Mouse (Mus musculus): ENCODE data around the gene Zswim3.

Zswim3 gene

GRCm38 (mm10) chr2:164804533-164805331 lies at the start of gene Zswim3, which contains the start of gene Acot8:
TSS of gene Zswim3 (plus strand) at chr2:164805098.
TSS of gene Acot8 (minus strand) at chr2:164804882.
- peak; percentile 97 for DNase-seq

GRCm38 (mm10) chr2:164757841-164758240 lies 47.1 kb upstream of the Zswim3 start:
- DNase-seq, result no peak

DNA sequence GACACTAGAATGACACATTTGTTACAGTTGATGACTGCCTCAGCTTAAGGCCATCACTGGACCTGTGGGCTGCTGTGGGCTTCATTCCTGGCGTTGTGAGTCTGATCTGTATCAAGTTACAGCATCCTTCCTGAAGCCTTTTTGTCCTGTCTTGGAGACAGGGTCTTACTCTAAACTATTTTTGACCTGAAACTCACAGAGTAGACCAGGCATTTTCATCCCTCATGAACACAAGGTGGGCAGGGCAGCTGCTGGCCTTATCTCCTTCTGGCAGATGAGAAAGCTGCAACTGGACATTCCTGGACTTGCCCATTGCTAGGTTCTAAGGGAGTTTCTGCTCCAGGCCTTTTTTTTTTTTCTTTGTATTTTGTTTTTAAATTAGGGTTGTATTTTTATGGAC lies 46.2 kb upstream of the Zswim3 start:
- no peak for DNase-seq

GRCm38 (mm10) chr2:164760059-164760833 lies 44.7 kb upstream of the Zswim3 start:
- DNase-seq, result no peak

DNA sequence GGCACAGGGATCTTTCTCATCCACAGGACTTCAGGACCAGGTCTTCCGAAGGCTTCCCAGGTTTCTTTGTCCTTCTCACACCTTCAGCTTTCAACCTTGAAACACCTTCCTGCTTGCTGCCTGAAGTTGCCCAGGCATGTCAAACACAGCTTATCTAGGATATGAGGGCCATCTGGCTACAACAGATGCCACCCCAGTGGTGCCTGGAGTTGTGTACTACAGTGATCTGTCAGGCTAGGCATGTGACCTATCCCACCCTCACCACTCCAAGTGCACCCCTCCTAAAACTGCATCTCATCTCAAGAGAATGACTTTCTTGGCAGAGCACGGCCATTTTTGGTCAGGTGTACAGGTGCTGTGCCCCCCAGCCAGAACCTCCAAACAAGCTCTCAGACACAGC lies 43.4 kb upstream of the Zswim3 start:
- no peak for DNase-seq

GRCm38 (mm10) chr2:164761971-164762370 lies 42.9 kb upstream of the Zswim3 start:
- DNase-seq, result no peak

GRCm38 (mm10) chr2:164762593-164762992 lies 42.3 kb upstream of the Zswim3 start:
- no peak for DNase-seq

- DNase-seq, result no peak
Observed at GRCm38 (mm10) chr2:164765841-164766240, 39.1 kb upstream of the Zswim3 start.

GRCm38 (mm10) chr2:164767812-164768540 lies 36.9 kb upstream of the Zswim3 start:
- DNase-seq, result no peak

GRCm38 (mm10) chr2:164769258-164770037 lies 35.5 kb upstream of the Zswim3 start, which contains the start of gene Ube2c:
TSS of gene Ube2c (plus strand) at chr2:164769898.
- DNase-seq, result peak; percentile 98

DNA sequence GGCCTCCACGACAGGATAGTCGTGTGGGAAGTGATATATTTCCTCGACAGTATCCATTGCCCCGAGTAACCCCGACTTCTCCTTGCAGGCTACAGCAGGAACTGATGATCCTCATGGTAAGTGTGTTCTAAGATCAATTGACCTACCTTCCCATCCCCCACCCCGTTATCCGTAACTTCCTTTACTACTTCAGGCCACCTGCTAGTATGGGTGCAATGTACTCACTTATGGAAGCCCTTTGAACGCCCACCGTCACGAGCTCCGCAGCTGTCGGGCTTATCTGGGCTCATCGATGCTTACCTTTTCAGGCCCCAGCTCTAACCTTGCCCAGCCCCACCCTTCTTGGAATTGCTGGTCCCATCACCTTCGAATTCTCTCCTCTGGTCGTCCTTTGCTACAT lies 34.6 kb upstream of the Zswim3 start:
- DNase-seq, result no peak

- no peak for DNase-seq
Observed at GRCm38 (mm10) chr2:164771123-164771522, 33.8 kb upstream of the Zswim3 start.

DNA sequence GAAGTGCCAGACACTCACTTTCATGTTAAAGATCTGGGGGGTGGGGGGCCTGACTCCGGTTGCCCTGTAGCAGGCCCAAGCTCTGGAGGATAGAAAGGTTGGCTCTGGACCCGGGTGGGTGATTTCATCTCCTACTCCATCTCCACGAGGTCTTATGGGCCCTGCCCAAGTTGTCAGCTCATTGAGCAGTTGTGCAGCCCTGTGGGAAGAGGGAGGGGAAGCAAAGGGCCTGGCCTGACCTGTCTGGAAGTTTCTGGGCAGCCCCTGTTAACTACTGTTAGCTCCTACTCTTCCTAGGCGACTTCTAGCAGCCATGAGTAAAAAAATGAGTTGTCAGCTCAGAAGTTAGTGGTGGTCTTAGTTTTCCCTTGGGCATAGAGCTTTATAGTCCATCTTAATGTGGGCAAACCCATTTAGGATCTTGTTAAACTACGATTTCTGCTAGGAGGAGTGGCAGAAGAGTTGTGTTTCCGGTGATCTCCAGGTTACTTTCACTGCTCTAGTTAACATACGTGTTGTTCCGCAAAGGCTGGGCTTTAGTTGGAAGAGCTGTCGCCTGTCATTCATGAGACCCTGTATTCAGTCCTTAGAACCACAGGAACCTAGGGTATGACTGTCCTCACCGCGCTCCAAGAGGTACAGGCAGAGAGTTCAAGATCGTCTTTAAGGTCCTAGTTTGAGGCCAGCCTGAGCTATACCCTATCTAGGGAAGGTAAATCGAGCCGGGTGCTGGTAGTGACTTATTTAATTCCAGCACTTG lies 31.5 kb upstream of the Zswim3 start:
- no peak for DNase-seq

DNA sequence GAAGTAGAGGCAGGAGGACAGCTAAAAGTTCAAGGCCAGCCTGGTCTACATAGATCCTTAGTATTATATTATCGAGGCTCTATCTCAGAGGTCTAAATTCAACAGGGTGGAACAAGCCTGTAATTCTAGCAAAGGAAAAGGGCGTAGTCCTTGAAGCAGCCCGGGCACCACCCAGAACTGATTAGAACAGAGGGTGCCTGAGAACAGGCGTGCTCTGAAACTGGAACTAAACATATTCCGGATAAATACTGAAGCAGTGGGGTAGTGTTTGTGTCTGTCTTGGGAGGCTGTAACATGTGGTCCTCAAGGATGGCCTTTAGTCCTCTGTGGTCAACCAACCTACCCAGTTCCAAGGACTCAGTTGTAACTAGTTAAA lies 30.9 kb upstream of the Zswim3 start:
- no peak for DNase-seq

DNA sequence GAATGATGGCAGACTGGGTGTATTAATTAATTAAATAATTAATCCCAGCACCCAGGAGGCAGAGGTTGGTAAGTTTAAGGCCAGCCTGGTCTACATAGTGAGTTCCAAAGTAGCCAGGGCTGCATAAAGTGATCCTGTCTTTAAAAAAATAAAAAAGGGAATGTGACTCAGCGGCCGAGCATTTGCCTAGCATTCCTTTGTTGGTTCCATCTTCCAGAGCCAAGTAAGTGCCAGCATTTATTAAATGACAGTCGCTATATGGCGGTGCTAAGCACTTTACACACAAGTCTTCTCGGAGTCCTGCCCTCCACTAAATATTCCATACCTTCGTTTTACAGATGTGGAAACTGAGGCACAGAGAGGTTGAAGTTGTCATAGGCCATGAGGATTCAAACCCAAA lies 28.8 kb upstream of the Zswim3 start:
- no peak for DNase-seq

GRCm38 (mm10) chr2:164776801-164777200 lies 28.1 kb upstream of the Zswim3 start:
- DNase-seq, result no peak

- no peak for DNase-seq
Observed at GRCm38 (mm10) chr2:164777246-164778014, 27.5 kb upstream of the Zswim3 start.

DNA sequence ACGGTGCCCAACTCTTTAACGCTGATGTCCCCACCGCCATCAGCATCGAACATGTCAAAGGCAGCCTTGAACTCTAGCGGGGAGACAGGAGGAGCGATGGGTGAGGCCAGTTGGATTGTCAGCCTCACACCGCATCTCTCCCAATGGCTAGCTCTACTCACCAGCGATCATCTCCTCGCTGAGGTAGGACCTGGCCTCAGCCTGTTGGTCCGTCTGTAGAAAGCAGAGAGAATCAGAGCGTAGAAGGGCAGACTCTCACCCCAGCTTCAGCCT lies 26.9 kb upstream of the Zswim3 start:
- no peak for DNase-seq

DNA sequence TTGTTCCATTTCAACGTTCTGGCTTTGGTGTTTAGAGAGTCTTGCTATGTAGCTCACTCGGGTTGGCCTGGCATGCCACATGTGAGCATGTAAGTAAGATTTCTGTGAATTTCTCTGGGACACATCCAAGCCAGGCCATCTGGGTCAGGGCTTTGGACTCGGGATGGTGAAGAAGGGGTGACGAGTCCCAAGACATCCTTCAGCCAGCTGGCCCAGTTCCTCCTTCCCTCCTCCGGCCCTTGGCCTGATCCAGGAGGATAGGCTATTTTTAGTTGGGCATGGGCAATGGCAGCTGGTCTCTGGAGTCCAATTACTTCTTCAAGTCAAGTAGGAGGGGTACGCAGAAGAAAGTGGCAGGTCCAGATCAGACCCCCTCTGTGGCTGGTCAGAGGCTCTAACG lies 26.1 kb upstream of the Zswim3 start:
- no peak for DNase-seq

DNA sequence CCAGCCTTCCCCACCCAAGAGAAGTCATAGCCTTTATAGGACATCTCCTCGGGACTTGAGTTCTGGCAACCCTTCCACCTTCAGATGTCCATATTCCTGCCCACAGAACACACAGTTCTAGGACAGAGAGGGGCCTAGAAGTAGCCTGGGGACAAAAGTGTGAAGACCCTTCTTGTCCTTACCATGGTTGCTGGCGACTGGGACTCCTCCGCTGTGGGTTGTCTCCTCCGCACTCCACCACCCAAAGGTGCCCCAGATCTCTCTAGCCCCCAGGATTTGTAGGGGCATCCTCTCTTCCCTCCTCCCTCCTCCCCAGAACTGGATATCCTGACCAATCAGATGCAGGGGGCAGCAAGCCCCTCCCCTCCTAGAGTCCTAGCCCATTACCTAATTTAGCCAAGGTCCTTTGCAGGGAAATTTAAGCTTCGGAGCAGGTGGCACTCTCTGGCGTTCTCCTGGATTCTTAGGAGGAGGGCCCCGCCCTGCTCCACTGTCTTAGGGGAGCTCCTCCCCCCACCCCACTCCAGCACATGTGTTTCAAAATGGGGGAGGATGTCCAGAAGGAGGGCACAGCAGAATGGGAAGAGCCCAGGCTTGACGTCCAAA lies 25.3 kb upstream of the Zswim3 start, which contains the start of gene Tnnc2:
Gene Tnnc2 (minus strand): TSS at position 487 of the 606 bp plus-strand sequence.
- no peak for DNase-seq

DNA sequence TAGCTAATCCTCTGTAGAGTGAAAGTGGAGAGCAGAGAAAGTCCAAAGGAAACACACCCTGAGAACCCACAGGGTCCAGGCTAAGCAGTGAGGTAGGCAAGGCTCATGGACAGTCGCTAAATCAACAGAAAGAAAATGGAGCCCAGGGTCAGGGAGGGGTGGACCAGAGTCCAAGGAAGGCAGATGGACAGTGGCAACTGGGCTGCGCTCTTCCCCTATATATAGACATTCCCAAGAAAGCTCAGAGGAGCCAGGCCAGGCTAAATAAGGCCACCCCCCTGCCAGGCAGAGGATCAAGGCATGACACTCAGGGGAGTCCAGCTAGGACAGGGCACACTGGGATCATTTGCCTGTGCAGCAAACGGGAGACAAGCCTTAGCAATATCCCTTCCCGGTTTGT lies 23.0 kb upstream of the Zswim3 start:
- DNase-seq, result peak; percentile 18

All from cerebellum, adult 11-12 months (tissue).